Mouse (Mus musculus): ENCODE measurements around the gene Ctsk. TPM values are rescaled to one million over a fixed set of nuclear protein-coding genes. Genes with fewer than 3 reads are reported as not detected.

The Ctsk gene
- total RNA-seq (2023): 1 to 10 TPM; 1.5 to 1.8 TPM

DNA sequence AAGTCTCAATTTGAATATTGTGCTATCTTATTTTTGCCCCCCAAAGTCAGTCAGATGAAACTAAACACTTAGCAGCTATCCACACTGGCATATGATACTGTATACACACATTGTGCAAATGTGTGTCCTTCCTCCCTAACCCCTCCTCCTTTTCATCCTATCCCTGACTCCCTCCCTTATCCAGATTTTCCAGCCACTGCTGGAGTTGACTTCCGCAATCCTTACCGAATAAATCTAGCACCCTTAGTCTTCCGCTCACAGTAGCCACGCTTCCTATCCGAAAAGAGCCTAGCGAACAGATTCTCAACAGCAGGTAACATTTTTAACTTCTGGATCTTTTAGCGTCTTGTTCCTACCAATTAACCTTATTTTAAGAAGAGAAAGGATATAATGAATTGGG is at the start of gene Ctsk:
Gene Ctsk (plus strand): TSS at position 233 of the 400 bp plus-strand sequence.

GRCm38 (mm10) chr3:95526622-95527211 is 27.7 kb downstream of the Ctsk start, which contains the start of gene Ctss:
Gene Ctss (plus strand): TSS chr3:95526786.

Other genes starting within 250 kb of the Ctsk start
- not detected for gene Bnipl, start 248.1 kb upstream of the Ctsk start, total RNA-seq (2023)
- 10 to 100 TPM; 37.3 to 42.4 TPM for gene Mindy1, start 217.9 kb upstream of the Ctsk start, total RNA-seq (2023)
- gene Prune1, start 217.2 kb upstream of the Ctsk start, total RNA-seq (2023): 10 to 100 TPM in 1 of 2 experiments, 1 to 10 TPM in 1; 9.9 to 10.5 TPM
- 1 to 10 TPM; 2.5 to 3.0 TPM for gene Anxa9, start 192.1 kb upstream of the Ctsk start, total RNA-seq (2023)
- 100 to 1,000 TPM; 131 to 142 TPM for gene Cers2, start 184.5 kb upstream of the Ctsk start, total RNA-seq (2023)
- gene Setdb1, start 142.1 kb upstream of the Ctsk start, total RNA-seq (2023): 10 to 100 TPM; 25.5 to 30.8 TPM
- gene 4930558C23Rik, start 96.4 kb upstream of the Ctsk start, total RNA-seq (2023): not detected
- 10 to 100 TPM; 77.1 to 83.2 TPM for gene Arnt, start 64.9 kb upstream of the Ctsk start, total RNA-seq (2023)
- 1,000 to 10,000 TPM; 1,732 to 1,842 TPM for gene Ctss, start 27.5 kb downstream of the Ctsk start, total RNA-seq (2023)
- not detected for gene Hormad1, start 60.4 kb downstream of the Ctsk start, total RNA-seq (2023)
- gene Golph3l, start 89.7 kb downstream of the Ctsk start, total RNA-seq (2023): 10 to 100 TPM; 37.5 to 42.9 TPM
- gene Ensa, start 125.7 kb downstream of the Ctsk start, total RNA-seq (2023): 100 to 1,000 TPM; 106 to 108 TPM
- gene Mcl1, start 159.5 kb downstream of the Ctsk start, total RNA-seq (2023): 100 to 1,000 TPM; 751 to 777 TPM
- 1 to 10 TPM; 3.3 to 3.6 TPM for gene Adamtsl4, start 188.7 kb downstream of the Ctsk start, total RNA-seq (2023)
- 10 to 100 TPM; 39.5 to 67.9 TPM for gene Ecm1, start 240.3 kb downstream of the Ctsk start, total RNA-seq (2023)